Mouse (Mus musculus) frontal cortex, postnatal 14 days (tissue): Measurements from ENCODE around the gene Uqcr10.

ENCODE experiments used
- DNase-seq, 2 experiments: peaks; one replicate each; pipeline ENCODE4 v3.0.0; 2022; ENCODE audit warnings: low spot score in 2 of 2

The Uqcr10 gene

DNA sequence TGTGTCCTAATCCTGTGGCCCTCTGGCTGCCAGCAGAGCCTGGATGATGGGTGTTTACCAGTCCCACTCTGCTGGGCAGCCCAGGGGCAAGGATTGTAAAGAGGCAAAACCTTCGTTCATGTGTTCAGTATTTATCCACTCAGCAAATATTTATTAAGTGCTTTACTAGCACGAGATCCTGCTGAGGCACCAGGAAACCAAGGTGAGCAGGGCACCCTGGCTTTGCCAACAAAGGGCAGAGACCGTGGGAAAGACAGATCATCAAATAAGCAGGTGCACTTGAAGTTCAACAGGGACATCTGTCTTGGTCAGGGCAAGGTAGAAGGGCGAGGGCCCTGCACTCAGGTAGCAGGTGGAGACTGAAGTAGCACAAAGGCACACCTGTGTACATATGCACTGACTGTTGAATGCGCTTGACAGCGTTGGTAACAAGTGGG is 29.0 kb downstream of the Uqcr10 start:
- DNase-seq, result no peak

DNA sequence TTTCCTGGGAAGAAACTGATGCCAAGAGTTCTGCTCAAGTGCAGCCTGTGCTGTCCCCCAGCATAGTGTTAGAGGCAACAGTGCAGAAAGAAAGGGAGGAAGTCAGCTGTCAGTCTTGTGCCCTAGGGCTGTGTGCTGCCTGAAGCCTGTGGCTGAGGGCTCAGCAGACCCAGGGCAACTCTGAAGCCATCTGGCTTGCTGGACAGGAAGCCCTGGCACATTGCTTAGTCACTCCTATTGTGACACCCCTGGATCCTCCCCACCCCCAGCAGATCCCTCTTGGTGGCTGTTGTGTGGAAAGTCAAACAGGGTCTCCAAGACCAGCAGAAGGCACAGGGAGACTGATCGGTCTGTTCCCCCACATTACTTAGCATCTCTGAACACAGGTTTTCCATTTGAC is 29.5 kb downstream of the Uqcr10 start:
- DNase-seq, result no peak

DNA sequence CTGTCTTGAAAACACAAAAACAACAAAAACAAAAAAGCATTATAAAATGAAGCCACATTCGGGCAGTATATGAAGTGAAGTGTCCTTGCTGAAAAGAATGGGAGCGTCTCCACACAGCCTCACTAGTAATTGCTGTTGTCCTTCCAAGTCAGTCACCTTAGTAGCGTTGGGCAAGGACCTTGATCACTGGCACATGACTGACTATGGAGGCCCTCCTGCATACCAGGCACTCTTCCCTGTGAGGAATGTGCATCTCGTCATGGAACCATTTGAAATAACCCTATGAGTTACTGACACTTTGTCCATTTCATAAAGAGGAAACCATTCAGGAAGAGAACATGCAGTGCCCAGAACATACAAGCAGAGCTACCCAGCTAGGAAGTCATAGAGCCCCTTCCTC is 32.4 kb downstream of the Uqcr10 start:
- DNase-seq, result no peak

DNA sequence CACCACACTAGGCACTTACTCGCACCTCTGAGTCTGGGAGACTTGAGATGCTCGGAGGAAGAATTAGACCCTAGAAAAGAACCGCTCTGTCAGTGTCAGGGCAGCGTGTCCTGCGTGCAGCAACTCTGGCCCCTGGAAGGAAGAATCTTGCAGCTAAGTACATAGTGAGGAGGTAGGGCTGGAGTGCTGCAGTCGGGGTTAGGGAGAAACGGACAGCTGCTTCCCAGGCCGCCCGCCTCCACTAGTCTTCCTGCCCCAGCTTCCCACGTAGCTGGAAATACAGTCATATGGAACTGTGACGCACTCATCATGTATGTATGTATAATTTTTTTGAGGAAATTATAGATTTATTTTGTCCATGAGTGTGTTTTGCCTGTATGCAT is 41.7 kb downstream of the Uqcr10 start:
- no peak for DNase-seq

DNA sequence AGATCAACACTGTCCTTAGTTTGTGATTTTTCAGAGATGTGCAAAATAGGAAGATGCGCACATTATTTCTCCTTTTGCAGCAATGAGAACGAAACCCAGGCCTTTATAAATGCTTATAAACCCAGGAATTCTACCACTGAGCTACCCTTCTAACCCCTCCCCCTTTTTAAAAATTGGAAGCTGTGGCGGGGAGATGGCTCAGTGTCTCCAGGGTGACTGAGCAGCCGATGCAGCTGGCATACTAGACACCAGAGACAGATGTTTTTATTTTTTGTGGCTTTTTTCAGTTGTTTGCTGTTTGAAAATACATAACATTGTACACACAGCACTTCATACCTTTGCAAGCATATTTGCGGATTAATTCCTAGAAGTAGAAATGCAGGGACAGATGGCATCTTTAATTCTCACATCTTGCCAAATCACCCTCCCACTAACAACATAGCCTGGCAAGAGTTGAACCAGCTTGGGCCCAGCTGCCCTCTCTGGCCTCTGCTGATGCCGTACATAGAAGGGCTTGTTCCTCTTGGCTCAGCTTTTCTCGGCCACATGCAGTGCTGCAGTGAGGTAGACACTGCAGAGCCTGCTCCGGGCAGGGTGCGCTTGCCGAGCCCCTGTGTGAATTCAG is 42.2 kb downstream of the Uqcr10 start:
- no peak for DNase-seq

DNA sequence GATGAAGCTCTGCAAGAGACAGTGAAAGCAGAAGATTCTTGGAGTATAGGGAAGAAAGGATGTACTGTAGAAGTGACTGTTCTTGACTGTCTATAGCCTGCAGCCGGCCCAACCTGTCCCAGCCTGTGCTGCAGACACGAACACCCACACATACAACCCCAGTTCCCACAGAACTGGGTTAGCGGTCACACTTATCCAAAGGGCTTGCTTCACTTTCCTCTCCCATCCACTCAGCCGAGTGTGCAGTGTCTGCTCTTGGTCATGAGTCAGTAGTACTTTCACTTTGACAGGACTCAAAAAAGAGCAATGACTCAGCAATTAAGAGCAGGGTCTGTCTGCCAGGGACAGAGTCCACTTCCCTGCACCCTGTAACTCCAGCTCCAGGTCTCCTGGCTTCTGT is 42.8 kb downstream of the Uqcr10 start:
- no peak for DNase-seq

DNA sequence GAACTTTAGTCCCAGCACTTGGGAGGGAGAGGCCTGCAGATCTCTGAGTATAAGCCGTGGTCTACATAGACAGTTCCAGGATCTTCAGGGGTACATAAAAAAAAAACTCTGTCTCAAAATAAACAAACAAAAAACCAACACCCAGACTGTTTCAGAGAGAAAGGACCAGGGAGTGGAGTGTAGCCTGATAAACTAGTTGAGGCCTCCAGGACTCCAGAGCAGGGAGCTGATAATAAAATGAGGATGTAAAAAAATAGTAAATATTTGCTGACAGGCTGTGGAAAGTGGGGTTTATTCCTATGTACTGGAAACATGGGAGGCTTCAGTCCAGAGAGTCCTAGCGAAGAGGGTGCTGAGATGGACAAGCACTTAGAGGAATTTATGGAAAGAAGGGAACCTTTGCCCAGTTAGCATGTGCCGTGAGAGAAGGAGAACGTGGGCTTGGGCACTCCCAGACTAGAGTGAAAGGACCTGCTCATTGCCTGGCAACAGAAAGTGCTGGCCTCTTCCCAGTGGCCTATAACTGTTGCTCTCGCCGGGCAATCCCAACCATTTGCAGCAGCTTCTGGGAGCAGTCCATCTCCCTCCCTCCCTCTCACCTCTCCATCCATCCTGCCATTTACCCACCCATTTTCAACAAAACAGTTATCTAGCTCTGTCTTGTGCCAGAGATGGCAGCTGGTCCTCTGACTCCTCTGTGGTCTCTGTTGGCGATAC is 43.7 kb downstream of the Uqcr10 start:
- no peak for DNase-seq

DNA sequence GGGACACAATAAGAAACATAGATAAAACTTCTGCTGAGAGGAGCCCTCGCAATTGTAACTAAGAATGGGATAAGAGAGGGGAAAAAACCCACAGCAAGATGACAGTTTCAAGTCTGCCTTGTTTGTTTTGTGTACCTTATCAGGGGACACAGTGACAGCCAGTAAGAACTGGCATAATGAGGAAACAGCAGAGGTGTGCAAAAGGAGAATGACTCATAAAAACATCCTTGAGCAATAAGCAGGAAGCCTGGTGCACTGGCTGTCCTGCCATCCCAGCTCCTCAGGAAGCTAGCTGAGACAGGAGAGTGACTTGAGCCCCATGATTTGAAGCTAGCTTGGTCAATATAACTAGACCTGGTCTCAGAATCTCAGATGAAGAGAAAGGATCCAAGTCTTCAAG is 44.3 kb downstream of the Uqcr10 start:
- no peak for DNase-seq
